Comparison of ENCODE assay signal across 11 mouse cellular contexts in the genomic region with DNA sequence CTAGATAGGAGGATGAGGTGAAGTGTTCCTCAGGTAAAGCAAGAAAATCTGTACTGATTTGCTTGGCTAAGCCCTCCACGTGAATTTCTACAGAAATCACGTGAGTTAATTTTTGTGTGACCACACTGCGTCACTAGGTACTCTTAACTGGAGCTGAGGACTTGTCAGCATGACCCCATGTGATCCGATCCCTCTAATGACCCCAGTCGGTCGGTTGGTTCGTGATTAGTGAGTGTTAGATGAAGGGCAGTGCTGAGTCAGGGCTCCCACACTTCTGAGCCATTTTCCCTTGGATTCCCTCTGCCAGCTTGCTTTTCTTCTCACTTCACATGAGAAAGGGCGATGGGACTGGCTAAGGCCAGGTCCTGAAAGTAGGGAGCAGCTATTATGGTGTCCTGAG.
"Had no signal": no experiment of that assay in that cellular context is flagged by ENCODE, and none has a peak within 500 bp of the region (broad histone marks: within the 10 kb centered on the region; RNA-seq: fewer than 3 reads in every experiment).

No protein-coding gene starts in this region.

- H3K9me3 ChIP-seq: limb, embryonic 15.5 days; midbrain, embryonic 12.5 days; neural tube, embryonic 13.5 days; stomach, embryonic 15.5 days had no signal

- H3K4me2 ChIP-seq: limb, embryonic 15.5 days; midbrain, embryonic 12.5 days; neural tube, embryonic 13.5 days; stomach, embryonic 15.5 days had no signal

- H3K4me3 ChIP-seq: limb, embryonic 15.5 days; midbrain, embryonic 12.5 days; neural tube, embryonic 13.5 days; stomach, embryonic 15.5 days had no signal

- H3K27ac ChIP-seq: limb, embryonic 15.5 days; liver, embryonic 14.5 days; midbrain, embryonic 12.5 days; neural tube, embryonic 13.5 days; stomach, embryonic 15.5 days had no signal

- H3K27me3 ChIP-seq: limb, embryonic 15.5 days; midbrain, embryonic 12.5 days; neural tube, embryonic 13.5 days; stomach, embryonic 15.5 days had no signal

- DNase-seq: layer of hippocampus, adult 9-11 months; layer of hippocampus, postnatal 36 days; lung, adult 18-20 months; right cerebral cortex, postnatal 14 days; thymus, postnatal 4 days had no signal

- H3K36me3 ChIP-seq: limb, embryonic 15.5 days; midbrain, embryonic 12.5 days; stomach, embryonic 15.5 days had no signal

- H3K4me1 ChIP-seq: stomach, embryonic 15.5 days had no signal

- H3K9ac ChIP-seq: limb, embryonic 15.5 days; liver, embryonic 14.5 days; midbrain, embryonic 12.5 days; neural tube, embryonic 13.5 days; stomach, embryonic 15.5 days had no signal

- ATAC-seq: midbrain, embryonic 16.5 days had no signal
